Mouse (Mus musculus): ENCODE data around the gene Kank2.
"Not testable (repeated sequence)": the region's sequence is repeated elsewhere in the genome, so short reads cannot be mapped to it uniquely, and the experiment has no call there.

The Kank2 gene

GRCm38 (mm10) chr9:21818125-21818524, 19.6 kb upstream of the Kank2 start:
- no peak for DNase-seq (ENCODE audit: low spot score)

DNA sequence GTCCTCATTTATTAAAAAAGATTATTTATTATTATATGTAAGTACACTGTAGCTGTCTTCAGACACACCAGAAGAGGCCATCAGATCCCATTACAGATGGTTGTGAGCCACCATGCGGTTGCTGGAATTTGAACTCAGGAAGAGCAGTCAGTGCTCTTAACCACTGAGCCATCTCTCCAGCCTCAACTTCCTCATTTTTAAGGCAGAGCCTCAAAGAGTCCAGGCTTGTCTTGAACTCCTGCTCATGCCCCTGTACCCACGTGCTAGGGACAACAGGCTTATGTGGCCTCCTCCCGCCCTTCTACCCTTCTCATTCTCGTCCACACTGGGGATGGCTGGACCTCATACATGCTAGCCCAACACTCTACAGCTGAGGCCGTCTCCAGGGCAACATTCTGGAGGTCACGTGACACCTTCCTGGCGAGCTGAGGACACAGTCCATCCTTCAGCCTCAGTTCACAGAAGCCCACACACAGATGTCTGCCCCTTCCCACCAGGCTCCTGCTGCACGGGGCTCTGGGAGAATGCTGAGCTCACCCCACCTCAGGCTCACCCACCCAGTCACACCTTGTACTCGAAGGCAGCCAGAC, 18.3 kb upstream of the Kank2 start:
- no peak for DNase-seq (ENCODE audit: low spot score)

- no peak for DNase-seq (ENCODE audit: low spot score)
Measured at GRCm38 (mm10) chr9:21811170-21811569, 12.6 kb upstream of the Kank2 start.

DNA sequence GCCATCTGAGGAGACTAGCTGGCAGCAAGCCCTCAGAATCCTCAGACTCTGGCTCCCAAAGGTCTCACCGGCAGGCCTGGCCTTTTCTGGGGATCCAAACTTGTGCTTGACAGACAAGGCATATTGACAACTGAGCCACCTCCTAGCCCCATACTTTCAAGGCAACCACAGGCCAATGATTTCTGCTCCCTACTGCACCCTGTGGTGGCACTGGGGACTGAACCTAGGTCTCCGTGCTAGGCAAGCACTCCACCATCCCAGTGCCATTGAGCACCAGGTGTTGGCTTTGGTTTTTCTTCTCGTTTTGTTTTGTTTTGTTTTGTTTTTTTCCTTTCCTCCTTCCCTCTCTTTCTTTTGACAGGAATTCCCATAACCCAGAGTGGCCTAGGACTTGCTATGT, 10.0 kb upstream of the Kank2 start:
- DNase-seq (ENCODE audit: low spot score), result no peak

DNA sequence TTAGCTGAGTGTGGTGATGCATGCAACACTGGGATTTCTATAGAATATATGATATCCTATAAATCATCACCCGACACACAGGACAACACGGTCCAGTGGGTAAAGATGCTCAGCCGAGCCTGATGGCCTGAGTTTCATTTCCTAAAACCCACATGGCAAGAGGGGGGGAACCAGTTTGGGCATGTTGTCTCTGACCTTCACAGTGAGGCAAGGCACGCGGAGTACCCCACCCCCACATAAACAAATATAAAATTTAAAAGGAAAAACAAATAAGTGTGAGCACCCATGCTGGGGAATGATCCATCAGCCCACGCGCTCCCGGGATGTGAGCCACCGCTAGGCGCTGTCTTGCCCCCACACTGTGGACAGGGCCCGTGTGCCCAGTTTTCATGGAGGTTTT, 8.4 kb upstream of the Kank2 start:
- DNase-seq (ENCODE audit: low spot score), result no peak

DNA sequence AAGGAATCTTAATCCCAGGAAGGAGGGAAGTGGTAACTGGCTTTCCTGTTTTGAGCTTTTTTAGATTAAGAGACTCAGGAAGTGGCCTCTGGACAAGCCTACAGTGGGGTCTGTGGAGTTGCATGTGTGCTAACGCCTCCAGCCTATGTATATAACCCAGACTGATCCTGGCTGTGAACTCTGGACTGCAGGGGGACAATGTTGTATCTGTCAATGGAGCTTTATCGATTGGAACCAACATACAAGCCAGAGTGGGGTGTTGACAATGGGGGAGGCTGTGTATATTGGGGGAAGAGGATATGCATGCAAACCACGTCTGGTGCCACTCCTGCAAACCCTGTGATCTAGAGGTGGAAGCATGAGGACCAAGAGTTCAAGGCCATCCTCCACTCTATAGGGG, 7.8 kb upstream of the Kank2 start:
- DNase-seq (ENCODE audit: low spot score), result no peak

GRCm38 (mm10) chr9:21803986-21804644, 5.6 kb upstream of the Kank2 start:
- DNase-seq (ENCODE audit: low spot score), result peak; percentile 35

DNA sequence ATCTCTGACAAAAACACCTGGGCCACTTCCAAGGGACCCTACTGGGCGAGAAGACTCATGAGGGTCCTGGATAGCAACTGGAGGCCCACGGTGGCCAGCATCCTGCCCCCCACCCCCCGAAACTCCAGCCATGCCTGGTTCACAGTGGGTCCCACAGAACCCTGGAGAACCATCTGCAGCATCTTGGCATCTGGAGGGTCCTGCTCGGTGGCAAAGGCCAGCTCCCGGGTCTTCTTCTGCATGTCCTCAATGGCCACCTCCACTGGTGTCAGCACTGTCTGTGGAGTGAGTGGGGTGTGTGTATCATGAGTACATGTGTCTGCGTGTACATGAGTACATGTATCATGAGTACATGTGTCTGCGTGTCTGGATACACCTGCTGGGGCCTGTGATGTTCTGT, 3.0 kb upstream of the Kank2 start:
- no peak for DNase-seq (ENCODE audit: low spot score)

DNA sequence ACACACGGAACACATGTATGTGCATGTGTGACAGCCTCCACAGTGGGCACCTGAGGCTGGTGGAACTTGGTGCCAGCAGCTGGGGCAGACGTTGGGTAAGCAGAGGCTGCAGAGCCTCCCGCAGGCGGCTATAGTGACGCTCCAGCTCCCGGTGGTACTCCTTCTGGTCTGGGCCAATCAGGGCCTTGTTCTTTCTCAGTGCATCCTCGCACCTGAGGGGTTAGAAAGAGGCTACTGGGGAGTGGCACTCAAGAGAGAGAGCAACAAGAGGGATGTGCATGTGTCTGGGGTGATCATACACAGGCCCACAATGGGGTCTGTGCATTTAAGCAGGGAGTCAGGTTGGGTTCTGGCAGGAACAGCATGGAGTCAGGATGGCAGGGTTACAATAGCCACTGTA, 2.6 kb upstream of the Kank2 start:
- no peak for DNase-seq (ENCODE audit: low spot score)

DNA sequence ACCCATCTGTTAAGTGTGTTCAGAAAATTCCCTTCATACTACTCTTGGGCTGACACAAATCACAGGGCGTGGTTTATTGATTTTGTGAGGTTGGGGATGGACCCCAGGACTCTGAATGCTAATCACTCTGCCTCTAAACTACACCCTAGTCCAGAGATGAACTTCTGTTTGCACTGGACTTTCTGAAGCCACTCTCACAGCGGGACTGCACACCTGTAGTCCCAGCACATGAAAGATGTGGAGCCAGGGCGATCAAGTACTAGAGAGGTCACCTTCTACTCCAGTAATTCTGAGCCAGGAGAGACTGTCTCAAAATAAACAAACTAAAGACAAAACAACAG, 436 bp upstream of the Kank2 start:
- no peak for DNase-seq (ENCODE audit: low spot score)

DNA sequence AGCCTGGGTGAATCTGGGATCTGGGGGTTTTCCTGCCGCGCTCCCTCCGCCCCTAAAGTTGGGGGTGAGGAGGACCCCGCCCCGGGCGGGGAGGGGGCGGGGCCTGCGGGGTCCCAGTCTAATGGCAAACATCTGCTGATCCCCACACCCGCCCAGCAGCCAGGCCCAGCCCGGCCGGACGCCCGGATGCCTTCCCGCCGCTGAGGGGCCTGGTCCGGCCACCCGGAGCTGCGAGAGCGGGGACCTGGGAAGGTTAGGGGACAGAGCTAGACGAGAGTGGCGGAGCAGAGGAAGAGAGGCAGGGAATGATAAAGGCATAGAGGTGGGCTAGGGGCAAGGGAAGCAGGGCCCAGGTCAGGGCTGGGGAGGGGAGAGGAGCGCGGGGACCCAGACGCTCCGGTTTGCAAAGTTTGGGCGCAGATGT, 611 bp downstream of the Kank2 start:
- DNase-seq (ENCODE audit: low spot score), result no peak

DNA sequence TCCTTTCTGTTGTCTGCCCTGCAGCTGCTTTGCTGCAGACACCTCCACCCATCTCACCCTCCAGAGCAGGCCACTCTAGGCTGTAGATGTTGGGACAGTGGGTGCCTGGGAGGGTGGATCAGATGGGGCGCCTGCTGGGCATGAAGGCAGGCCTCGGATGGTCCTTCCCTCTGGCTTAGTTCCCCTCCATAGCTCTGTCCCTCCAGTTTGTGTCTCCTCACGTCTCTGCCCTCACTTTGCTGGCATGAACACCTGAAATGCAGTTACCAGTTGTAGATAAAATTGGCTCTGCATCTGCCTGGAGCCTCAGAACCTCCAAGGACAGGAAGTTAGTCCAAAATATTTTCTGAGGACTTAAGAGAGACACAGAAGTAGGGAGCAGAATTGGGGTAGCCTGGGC, 1.6 kb downstream of the Kank2 start:
- DNase-seq (ENCODE audit: low spot score), result no peak

DNA sequence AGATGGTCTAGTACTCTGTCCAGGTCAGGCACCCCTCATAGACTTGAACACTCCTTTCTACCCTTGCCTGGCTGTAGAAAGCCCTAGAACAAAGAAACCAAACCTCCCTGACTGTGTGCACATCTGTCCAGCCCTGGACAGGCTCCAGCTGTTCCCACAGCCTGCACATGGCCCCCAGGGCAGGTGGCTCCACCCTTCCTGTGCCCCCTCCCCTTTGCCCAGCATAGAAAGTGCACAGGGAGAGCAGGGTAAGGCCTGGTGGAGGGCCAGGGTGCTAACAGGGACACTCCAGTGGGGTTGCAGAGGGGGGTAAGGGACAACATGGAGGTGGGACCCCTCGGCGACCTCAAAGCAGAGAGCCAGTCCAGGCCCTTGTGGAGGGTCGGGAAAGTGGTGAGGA, 2.3 kb downstream of the Kank2 start:
- DNase-seq (ENCODE audit: low spot score), result no peak

- no peak for DNase-seq (ENCODE audit: low spot score)
Measured at GRCm38 (mm10) chr9:21795579-21795978, 3.0 kb downstream of the Kank2 start.

DNA sequence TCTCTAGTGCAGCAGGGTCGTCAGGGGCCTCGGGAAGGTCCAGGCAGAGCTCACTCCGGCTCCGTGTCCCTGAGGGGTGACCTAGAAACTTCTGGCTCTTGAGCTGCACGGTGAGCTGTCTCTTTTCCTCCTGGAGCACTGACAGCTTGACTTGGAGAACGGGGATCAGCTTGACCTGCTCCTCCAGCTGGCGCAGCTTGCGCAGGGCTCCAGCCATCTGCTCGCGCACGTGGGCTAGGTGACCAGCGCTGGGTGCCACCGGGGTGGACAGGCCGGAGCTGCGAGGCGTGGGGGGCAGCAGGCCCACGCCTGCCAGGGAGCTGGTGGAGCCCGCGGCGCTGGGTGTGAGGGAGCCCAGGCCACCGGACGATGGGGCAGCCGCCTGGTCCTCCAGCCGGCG, 3.6 kb downstream of the Kank2 start:
- DNase-seq (ENCODE audit: low spot score), result no peak

DNA sequence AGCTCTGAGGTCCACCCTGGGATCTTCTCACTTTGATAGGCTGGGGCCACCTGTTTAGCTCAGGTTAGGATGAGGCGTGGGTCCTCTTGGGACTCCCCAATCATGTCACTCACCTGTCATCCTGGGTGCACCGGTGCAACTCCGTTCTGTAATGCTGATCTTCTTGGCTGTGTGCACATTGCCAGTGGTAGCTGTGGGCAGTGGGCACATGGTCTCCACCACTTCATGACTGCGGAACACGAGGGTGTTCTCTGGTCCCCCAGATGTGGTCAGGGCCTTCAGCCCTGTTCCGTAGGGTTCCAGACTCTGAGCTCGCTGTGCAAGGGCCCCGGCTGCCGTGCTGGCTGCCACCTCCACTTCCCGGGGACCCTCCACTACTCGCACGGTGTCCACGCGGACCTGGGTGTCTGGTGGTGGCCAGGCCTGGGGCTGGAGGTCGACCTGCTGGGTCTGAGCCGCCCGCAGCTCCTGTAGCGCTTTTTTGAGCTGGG, 4.2 kb downstream of the Kank2 start:
- no peak for DNase-seq (ENCODE audit: low spot score)

GRCm38 (mm10) chr9:21793507-21793906, 5.0 kb downstream of the Kank2 start:
- DNase-seq (ENCODE audit: low spot score), result not testable (repeated sequence)

GRCm38 (mm10) chr9:21792644-21793043, 5.9 kb downstream of the Kank2 start:
- peak; percentile 59 for DNase-seq (ENCODE audit: low spot score)

DNA sequence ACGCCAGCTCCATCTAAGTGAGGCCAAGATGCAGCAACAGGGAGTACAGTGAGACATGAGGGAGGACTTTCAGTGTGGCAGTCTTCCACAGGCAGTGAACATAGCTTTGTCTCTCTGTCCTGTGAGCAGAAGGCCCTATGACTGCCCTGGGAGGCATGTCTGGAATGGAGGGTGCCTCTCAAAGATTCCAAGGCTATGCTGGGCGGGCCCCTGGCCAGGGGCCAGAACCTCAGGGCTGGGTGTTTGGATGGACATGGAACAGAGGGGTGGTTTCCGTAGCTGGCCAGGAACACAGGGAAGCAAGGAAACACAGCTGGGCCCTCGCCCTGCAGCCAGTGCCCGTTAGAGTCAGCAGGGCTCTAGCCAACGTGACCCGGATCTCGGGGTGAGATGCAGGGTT, 6.7 kb downstream of the Kank2 start:
- DNase-seq (ENCODE audit: low spot score), result no peak

GRCm38 (mm10) chr9:21788234-21788633, 10.3 kb downstream of the Kank2 start:
- no peak for DNase-seq (ENCODE audit: low spot score)

DNA sequence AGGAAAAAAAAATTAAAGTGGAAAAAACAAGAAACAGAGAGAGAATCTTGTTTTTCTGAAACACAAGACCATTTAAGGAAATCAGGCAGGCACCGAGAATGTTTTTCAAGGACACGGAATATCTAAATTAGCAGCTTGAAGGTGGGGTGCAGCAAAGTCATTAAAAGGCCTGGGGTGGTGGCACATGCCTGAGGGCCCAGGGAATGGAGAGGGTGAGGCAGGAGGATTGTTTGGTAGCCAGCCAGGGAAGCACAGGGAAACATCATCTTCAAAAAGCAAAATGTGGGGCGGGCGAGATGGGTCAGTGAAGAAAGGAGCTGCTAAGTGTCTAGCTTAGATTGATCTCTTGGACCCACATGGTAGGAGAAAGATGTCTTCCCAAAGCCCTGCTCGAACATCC, 10.9 kb downstream of the Kank2 start:
- no peak for DNase-seq (ENCODE audit: low spot score)

DNA sequence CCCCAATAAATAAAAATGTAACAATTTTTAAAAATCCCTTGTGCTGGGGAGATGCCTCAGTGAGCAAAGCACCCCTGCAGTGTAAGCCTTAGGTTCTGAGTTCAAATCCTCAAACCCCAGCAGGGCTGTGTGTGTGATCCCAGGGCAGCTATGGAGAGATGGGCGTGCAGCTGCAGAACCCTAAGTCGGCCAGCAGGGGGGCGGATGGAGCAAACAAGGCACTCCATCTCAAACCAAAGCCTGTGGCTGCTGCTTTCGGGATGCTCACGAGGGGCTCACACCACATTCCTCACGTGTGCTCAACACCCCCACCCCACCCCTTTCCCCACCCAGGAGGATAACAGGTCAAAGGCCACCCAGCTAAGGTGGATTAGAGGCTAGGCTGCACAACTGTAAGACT, 11.6 kb downstream of the Kank2 start:
- DNase-seq (ENCODE audit: low spot score), result peak; percentile 31

DNA sequence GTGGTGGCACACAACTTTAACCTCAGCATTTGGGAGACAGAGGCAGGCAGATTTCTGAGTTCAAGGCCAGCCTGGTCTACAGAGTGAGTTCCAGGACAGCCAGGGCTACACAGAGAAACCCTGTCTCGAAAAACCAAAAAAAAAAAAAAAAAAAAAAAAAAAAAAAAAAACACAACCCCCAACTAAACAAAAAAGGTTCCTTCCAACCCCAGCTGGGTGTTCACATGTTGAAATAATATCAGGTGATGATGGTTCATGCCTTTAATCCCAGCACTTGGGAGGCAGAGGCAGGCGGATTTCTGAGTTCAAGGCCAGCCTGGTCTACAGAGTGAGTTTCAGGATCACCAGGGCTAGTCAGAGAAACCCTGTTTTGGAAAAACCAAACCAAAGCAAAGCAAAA, 12.2 kb downstream of the Kank2 start:
- DNase-seq (ENCODE audit: low spot score), result not testable (repeated sequence)

All from layer of hippocampus, adult 9-10 months (tissue).